Mouse (Mus musculus) midbrain, postnatal 0 days (tissue): ENCODE data around the gene Itga1. TPM values are rescaled to one million over a fixed set of nuclear protein-coding genes. Genes with fewer than 3 reads are reported as not detected.

Experiments used
- ATAC-seq: fragments of 200-750 bp; cut with Nextera tagmentation; 2 replicates; pipeline ENCODE4 v1.8.0; 2017; ENCODE audit warnings: moderate number of reproducible peaks, mild to moderate bottlenecking, moderate TSS enrichment, moderate library complexity; ENCODE audit not compliant: low FRiP score
- DNase-seq: peaks from one replicate; pipeline ENCODE4 v3.0.0-alpha.2; 2015; ENCODE audit warnings: low spot score
- H3K27ac ChIP-seq: fragments of 300-500 bp; sonication (generic); 2 replicates; pipeline ENCODE4 v1.5.1; 2014; ENCODE audit warnings: low read depth, mild to moderate bottlenecking, low read length, mixed read lengths
- H3K27me3 ChIP-seq: fragments of 300-500 bp; sonication (generic); 2 replicates; pipeline ENCODE4 v1.6.1; 2014; ENCODE audit warnings: low read length, control low read depth, mixed read lengths; ENCODE audit not compliant: insufficient read depth
- H3K36me3 ChIP-seq: fragments of 300-500 bp; sonication (generic); 2 replicates; pipeline ENCODE4 v1.6.1; 2014; ENCODE audit warnings: low read length, control low read depth, mixed read lengths; ENCODE audit not compliant: insufficient read depth
- H3K4me1 ChIP-seq: fragments of 300-500 bp; sonication (generic); 2 replicates; pipeline ENCODE4 v1.6.1; 2014; ENCODE audit warnings: mild to moderate bottlenecking, control low read depth, antibody characterized with exemption, low read length, mixed read lengths; ENCODE audit not compliant: insufficient read depth
- H3K4me2 ChIP-seq: fragments of 300-500 bp; sonication (generic); 2 replicates; pipeline ENCODE4 v1.6.1; 2014; ENCODE audit warnings: low read depth, mild to moderate bottlenecking, low read length, mixed read lengths; ENCODE audit not compliant: poor library complexity, severe bottlenecking
- H3K4me3 ChIP-seq: fragments of 300-500 bp; sonication (generic); 2 replicates; pipeline ENCODE4 v1.5.1; 2014; ENCODE audit warnings: low read depth, mild to moderate bottlenecking, low read length, moderate library complexity
- H3K9ac ChIP-seq: fragments of 300-500 bp; sonication (generic); replicated peaks from 2 replicates; pipeline ENCODE4 v1.6.1; 2014; ENCODE audit warnings: mild to moderate bottlenecking, low read length, moderate library complexity, mixed read lengths; ENCODE audit not compliant: poor library complexity, severe bottlenecking
- H3K9me3 ChIP-seq: fragments of 300-500 bp; sonication (generic); 2 replicates; pipeline ENCODE4 v1.6.1; 2016; ENCODE audit warnings: low read length, control low read depth
- CTCF ChIP-seq: IDR thresholded peaks from 2 replicates; pipeline ENCODE4 v1.5.1; 2016; ENCODE audit warnings: antibody characterized with exemption, mild to moderate bottlenecking
- WGBS: fragments of 180-500 bp; shearing (Covaris S2); extraction: QIAGEN DNeasy Blood & Tissue Kit; methylation state at CpG from one replicate; pipeline ENCODE4 v1.1.7; 2014; 5-methylcytosine and 5-hydroxymethylcytosine counted together
- polyA plus RNA-seq: library from polyadenylated mRNA; unstranded; fragments of >200 nt; fragmentation: Nextera tagmentation; extraction: Ambion mirVana; gene quantifications from 2 replicates; pipeline ENCODE4 v1.2.1, GENCODE M21; 2015
- total RNA-seq: library from RNA; depleted of rRNA; stranded (reverse); fragments of >200 nt; gene quantifications from 2 replicates; pipeline ENCODE4 v1.2.3, GENCODE M21; 2014

Itga1 gene
- total and polyA plus RNA-seq, 2 experiments from 2014 or later: 3.6 to 8.5 TPM

DNA sequence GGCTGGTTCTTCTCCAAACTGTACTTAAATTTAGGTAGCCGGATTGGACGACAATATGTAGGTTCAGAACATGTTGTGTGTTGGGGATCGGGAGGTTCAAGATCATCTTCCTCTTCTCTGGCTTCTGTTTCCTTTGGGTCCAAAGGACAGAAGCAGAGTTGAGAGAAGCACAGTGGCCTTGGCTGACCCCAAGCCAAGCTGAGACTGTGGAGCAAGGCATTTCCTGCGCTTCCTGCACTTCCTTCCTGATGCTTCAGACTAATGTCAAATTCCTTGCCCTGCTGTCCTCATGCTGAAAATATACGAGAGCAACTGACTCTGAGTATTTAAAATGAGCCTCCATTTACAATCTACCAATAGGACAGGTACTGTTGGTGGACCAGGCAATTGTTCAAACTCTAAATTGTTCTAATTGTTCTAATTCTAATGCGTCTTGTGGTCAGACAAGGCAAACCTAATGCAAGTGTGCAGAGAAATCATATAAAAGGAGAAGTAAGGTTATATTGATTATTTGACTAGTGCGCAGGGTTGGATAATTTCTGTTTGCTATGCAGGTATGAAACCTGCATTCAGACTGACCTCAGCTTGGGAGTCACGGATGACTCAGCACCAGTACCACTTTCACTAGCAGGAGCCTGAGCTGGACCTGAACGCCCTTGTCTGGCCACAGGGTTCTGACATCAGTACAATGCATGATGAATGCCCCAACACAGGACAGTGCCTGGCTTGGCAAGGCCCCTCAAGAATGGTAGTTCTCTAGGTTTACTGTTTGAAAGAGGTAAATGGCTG is 24.2 kb downstream of the Itga1 start:
- ATAC-seq (no peak), DNase-seq (no peak)
- H3K9ac ChIP-seq: no peak overlapping the region
- H3K9me3 ChIP-seq: no peaks in the 10 kb centered on the region
- H3K27me3 ChIP-seq: no peaks in the 10 kb centered on the region
- H3K4me1 ChIP-seq: no peaks in the 10 kb centered on the region
- H3K36me3 ChIP-seq: no peaks in the 10 kb centered on the region
- no peak overlapping the region for H3K4me3 ChIP-seq
- H3K4me2 ChIP-seq: no peak overlapping the region
- TF ChIP-seq CTCF: no peak
- no peak overlapping the region for H3K27ac ChIP-seq
- WGBS: 86% methylated on average over 9 of the region's 9 CpGs

DNA sequence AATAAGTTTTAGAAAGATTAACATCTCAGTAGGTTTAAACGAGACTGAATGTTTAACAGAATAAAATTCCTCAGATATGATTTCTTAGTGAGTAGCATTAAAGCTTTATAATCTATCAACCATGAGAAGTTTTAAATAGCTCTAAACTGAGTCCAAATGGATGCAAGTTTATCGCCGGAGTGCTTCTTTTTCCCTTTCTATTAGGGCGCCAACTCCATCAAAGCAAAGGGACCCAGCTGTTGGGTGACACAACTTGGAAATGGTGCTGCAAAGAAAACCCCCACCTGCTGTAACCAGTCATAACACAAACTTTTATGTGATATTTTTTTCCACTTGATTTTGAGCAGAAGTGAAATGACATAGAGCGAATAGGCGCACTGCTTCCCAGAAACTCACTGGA is 29.4 kb downstream of the Itga1 start:
- H3K4me3 ChIP-seq: no peak overlapping the region
- H3K4me1 ChIP-seq: no peaks in the 10 kb centered on the region
- no peak overlapping the region for H3K4me2 ChIP-seq
- H3K36me3 ChIP-seq: no peaks in the 10 kb centered on the region
- no peaks in the 10 kb centered on the region for H3K27me3 ChIP-seq
- no peak overlapping the region for H3K9ac ChIP-seq
- ATAC-seq (no peak), DNase-seq (no peak)
- H3K9me3 ChIP-seq: no peaks in the 10 kb centered on the region
- WGBS: 95% methylated on average over 6 of the region's 6 CpGs
- TF ChIP-seq CTCF: no peak
- H3K27ac ChIP-seq: no peak overlapping the region

DNA sequence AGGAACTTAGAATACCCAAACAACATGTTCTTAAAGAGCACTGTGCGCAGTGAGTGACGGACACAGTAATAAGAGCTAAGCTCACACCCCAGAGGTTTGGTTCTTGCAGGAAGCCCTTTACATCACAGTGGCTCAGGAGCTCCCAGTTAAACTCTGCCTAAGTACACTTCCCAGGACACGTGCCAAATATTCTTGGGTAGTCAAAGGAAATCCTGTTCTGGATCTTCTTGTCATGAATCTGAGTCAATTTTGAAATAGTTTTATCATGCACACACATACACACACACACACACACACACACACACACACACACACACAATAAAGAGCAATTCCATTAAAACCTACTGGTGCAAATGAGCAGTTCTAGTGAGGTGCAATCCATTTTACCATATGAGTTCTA is 30.3 kb downstream of the Itga1 start:
- Histone ChIP-seq H3K36me3 (no peaks in the 10 kb centered on the region), H3K27me3 (no peaks in the 10 kb centered on the region), H3K4me3 (no peak overlapping the region), H3K9ac (no peak overlapping the region), H3K9me3 (no peaks in the 10 kb centered on the region), H3K4me1 (no peaks in the 10 kb centered on the region), H3K4me2 (no peak overlapping the region), H3K27ac (no peak overlapping the region)
- WGBS: 94% methylated on average over 3 of the region's 3 CpGs
- DNase-seq (no peak), ATAC-seq (no peak)
- no peak for TF ChIP-seq CTCF

DNA sequence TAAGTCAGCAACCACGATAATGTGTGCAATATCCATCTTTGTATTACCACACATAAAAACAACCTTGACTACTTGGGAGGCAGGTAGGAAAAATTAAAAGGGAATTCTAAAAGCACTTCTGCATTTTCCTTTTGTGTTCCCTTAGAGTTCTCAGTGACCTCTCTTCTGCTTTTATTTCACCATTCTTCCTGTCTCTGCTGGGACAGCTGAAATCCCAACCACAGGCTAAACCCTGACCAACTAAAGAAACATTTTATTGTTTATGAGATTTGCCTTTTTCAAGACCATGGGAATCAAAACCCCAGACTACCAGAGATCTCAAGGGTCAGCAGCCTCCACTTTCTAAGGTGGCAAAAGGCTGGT is 33.8 kb downstream of the Itga1 start:
- Histone ChIP-seq H3K4me2 (no peak overlapping the region), H3K36me3 (no peaks in the 10 kb centered on the region), H3K27ac (no peak overlapping the region), H3K4me1 (no peaks in the 10 kb centered on the region), H3K9me3 (no peaks in the 10 kb centered on the region), H3K9ac (no peak overlapping the region), H3K27me3 (no peaks in the 10 kb centered on the region), H3K4me3 (no peak overlapping the region)
- WGBS: 93% methylated on average over 1 of the region's 1 CpGs
- DNase-seq (no peak), ATAC-seq (no peak)
- no peak for TF ChIP-seq CTCF

DNA sequence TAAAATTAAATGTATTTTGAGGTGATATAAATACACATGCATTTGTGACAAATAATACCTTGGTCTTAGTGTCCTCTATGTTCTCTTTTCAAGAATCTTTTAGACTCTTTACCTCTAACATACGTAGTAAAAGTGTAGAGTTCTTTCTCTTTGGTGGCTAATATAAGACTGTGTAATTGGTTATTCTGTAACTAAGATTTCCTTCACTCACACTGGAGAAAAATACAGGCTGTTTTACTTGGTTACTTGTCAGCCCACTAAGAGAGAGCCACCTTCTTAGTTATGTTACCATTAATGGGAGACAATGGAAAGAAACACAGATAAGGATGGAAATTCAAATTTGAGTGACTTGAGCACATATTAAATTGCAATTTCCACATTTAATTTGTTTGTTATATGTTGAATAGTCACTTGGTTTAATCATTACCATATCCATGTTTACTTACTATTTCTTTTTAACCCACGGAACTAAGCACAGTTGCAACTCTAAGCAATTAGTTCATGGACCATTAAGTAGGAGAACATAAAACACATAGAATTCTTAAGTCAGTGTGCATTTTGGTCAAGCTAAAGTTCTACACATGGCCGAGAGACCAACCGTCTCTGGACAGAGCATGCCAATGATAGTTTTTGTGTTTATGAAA is 34.3 kb downstream of the Itga1 start:
- no peak for TF ChIP-seq CTCF
- no peaks in the 10 kb centered on the region for H3K4me1 ChIP-seq
- H3K9me3 ChIP-seq: no peaks in the 10 kb centered on the region
- DNase-seq (no peak), ATAC-seq (no peak)
- H3K27me3 ChIP-seq: no peaks in the 10 kb centered on the region
- H3K4me2 ChIP-seq: no peak overlapping the region
- H3K27ac ChIP-seq: no peak overlapping the region
- H3K4me3 ChIP-seq: no peak overlapping the region
- H3K9ac ChIP-seq: no peak overlapping the region
- H3K36me3 ChIP-seq: no peaks in the 10 kb centered on the region
- 95% methylated on average over 4 of the region's 4 CpGs for WGBS

DNA sequence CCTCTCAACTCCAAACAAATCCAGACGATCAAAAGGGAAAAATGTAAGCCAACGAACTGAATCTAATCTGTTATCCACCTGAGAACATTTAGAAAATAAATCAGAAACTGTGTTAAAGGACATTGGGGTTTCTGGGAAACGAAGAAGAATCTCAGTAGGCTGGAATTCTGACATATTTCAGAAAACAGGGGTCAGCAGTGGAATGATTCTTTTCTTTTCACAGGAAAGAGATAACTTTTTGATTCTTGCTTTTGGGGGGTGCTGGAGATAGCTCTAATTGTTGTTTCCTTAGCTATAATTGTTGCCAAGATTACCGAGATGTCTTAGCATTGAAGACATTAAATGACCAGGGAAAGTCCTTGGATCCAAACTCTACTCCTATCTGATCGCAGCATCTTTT is 44.2 kb downstream of the Itga1 start:
- no peak overlapping the region for H3K9ac ChIP-seq
- no peaks in the 10 kb centered on the region for H3K9me3 ChIP-seq
- WGBS: 84% methylated on average over 5 of the region's 5 CpGs
- DNase-seq (no peak), ATAC-seq (no peak)
- H3K4me3 ChIP-seq: no peak overlapping the region
- H3K27me3 ChIP-seq: no peaks in the 10 kb centered on the region
- H3K4me1 ChIP-seq: no peaks in the 10 kb centered on the region
- no peak for TF ChIP-seq CTCF
- no peak overlapping the region for H3K27ac ChIP-seq
- no peak overlapping the region for H3K4me2 ChIP-seq
- H3K36me3 ChIP-seq: no peaks in the 10 kb centered on the region
